Mouse (Mus musculus): Measurements from ENCODE around the gene Gnb3. TPM values are rescaled to one million over a fixed set of nuclear protein-coding genes. Genes with fewer than 3 reads are reported as not detected.
"Not testable (repeated sequence)": the region's sequence is repeated elsewhere in the genome, so short reads cannot be mapped to it uniquely, and the experiment has no call there.

Gene Gnb3
- polyA plus RNA-seq, 2 experiments from 2014 or later: 0.19 TPM; not detected in 1

DNA sequence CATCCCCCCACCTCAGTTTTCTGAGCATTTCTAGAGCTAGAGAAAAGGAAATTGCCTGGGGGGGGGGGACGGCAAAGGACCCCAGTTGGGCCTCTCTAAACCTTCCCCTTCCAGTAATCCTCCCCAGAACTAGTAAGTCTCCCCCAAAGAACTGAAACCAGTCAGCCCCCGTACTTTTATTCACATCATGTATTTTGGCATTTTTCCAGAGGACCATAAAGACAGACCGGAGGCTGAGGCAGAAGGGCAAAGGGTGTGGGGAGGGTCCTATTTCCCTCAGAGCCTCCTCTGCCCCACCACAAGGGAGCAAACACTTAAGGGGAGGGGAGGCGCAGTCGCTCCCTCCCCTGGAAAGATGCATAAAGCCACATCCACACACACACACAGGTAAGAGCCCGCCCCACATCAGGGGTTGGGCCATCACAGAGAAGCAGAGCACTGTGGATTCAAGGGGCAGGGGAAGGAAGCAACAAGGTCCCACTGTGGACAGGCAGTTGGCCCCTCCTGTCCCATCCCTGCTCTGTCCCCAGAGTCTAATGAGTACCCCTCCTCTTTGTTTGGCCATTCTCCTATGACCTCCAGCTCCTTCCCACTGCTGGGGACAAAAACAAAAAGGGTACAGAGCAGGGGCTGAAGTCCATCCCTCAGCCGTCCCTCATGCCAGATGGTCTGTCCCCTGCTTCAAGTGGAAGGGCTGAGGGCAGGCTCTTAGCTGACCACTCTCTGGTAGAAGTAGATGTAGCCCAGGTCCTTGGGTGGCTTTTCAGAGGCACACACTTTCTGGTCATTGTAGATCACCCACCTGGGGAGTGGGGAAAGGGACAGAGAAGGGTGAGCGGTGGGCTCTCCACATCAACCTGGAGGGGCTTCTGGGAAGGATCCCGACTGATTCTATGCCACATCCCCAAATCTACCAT is 25.0 kb downstream of the Gnb3 start:
- no peak for ATAC-seq

GRCm38 (mm10) chr6:124814448-124814847 is 25.6 kb downstream of the Gnb3 start:
- no peak for ATAC-seq

- ATAC-seq: peak; percentile 83
Measured at GRCm38 (mm10) chr6:124813933-124814332, 26.1 kb downstream of the Gnb3 start, which contains the start of gene Tpi1. Tpi1 (minus strand) TSS chr6:124814296.

DNA sequence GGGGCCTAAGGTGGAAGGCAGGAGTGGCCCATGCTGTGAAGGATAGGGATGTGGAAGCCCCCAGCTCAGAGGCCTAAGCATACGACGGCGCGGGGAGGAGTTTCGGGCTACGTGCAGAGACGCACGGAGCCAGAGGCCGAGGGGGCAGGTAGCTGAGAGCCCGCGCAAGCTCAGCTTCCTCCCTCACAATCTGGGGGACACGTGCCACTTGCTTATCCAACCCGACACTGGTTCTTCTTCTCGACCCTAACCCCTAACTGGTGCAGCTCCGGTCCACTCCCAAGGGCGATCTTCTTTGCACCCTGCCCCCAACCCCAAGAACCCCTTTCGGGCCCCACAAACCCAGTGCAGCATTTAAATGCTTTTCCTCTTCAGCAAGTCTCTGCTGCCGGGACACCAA is 26.6 kb downstream of the Gnb3 start:
- peak; percentile 75 for ATAC-seq

GRCm38 (mm10) chr6:124812848-124813247 is 27.2 kb downstream of the Gnb3 start:
- no peak for ATAC-seq

DNA sequence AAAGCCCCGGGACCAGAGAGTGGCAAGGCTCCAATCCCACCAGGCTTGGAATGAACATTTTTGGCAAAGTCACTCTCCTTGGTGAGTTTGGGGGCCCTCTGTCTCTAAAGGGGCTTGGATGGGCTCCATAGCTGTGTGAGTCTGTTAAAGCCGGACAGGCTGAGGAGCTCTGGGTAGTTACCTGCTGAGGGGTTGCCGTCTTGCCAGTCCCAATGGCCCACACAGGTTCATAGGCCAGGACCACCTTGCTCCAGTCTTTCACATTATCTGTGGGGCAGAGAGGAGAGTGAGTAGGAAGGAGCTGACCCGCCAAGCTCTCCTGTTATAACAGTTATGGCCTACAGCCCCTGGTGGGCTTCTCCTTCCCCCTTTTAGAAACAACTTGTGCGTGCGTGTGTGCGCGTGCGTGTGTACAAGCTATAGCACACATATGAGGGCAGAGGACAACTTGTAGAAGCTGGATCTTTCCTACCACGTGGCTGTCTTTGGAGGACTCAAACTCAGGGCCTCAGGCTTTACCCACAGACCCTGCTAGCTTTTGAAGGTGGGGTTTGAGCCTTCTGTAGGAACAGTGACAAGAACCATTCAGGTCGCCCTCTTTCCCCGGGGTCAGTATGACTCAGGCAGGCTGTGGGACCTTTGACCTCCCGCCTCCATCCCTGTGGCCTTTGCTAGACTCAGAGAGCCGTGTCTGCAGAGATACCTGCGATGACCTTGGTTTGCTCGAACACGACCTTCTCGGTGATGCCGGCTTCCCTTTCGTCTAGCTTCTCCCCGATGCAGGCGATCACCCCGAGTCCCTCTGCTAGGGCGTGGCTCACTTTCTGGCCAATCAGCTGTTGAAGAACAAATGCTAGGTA is 28.1 kb downstream of the Gnb3 start:
- no peak for ATAC-seq

DNA sequence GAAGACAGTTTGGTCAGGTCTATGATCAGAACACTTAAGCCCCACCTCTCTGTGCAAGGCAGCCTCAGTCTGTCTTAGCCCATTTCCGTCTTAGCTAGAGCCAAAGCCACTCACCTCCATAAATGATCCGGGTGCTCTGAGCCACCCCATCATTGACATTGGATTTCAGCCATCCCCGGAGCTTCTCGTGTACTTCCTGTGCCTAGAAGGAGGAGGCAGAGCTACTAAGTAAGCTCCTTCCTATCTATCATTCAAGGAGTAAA is 28.7 kb downstream of the Gnb3 start:
- ATAC-seq: no peak

- not testable (repeated sequence) for ATAC-seq
Measured at GRCm38 (mm10) chr6:124810566-124811402, 29.3 kb downstream of the Gnb3 start.

DNA sequence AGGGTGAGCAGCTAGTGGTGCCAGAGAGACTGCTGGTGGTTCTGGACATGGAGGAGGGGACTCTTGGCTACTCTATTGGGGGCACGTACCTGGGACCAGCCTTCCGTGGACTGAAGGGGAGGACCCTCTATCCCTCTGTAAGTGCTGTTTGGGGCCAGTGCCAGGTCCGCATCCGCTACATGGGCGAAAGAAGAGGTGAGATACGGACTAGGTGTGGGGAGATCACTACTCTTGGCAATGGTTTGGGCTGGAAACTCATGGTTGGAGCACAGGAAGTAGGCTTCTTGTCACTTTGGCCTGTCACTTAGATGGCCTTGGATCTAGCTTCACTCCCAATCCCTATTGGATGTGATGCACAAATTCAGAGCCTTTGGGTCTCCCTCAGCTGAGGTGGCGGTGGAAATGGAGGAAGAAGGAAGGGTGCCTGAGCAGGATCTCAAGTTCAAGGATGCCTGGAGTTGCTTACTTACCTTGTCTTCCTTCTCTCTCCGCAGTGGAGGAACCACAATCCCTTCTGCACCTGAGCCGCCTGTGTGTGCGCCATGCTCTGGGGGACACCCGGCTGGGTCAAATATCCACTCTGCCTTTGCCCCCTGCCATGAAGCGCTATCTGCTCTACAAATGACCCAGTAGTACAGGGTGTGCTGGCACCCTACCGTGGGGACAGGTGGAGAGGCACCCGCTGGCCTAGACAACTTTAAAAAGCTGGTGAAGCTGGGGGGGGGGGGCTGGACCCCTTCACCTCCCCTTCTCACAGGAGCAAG is 30.1 kb downstream of the Gnb3 start:
- no peak for ATAC-seq

DNA sequence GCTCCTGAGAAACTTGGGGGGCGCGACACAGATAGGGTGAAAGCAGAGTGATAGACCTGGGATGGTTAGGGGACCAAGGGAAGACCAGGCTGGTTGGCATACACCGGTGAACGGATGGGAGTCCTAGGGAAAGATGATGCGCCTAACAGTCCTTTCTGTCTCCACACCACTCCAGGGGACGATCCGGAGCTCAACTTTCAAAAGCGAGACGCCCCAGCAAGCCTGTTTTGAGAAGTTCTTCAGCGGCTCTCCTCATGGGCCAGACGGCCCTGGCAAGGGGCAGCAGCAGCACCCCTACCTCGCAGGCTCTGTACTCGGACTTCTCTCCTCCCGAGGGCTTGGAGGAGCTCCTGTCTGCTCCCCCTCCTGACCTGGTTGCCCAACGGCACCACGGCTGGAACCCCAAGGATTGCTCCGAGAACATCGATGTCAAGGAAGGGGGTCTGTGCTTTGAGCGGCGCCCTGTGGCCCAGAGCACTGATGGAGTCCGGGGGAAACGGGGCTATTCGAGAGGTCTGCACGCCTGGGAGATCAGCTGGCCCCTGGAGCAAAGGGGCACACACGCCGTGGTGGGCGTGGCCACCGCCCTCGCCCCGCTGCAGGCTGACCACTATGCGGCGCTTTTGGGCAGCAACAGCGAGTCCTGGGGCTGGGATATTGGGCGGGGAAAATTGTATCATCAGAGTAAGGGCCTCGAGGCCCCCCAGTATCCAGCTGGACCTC is 30.9 kb downstream of the Gnb3 start:
- ATAC-seq: no peak

DNA sequence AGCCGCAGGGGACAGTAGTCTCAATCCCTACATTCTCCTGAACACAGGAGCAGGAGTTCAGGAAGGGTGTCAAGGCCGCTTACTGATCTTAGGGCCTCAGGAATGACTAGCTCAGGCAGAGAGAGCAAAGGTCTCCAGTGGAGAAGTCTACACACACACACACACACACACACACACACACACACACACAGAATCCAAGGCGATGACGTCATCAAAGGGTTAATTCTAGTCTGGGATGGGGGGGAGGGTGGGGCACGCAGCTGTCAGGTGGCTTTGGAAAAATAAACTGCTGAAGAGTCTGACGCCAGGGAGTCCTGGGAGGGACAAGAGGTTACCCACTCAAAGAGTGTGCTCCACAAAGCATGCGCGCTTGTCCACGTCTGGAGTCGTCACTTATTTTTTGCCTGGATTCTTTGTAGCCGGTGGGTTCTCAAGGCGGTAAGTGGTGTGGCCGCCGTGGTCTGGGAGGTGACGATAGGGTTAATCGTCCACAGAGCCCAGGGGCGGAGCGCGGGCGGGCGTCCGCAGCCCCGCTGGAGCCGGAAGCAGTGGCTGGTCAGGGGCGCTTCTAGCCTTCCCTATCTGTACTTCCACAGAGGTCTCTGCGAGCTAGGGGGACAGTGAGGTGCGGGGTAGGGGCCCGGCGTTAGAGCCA is 31.6 kb downstream of the Gnb3 start, which contains the start of gene Spsb2:
TSS of gene Spsb2 (plus strand) at position 304 of the 655 bp plus-strand sequence.
- ATAC-seq: no peak

- no peak for ATAC-seq
Measured at GRCm38 (mm10) chr6:124807986-124808357, 32.1 kb downstream of the Gnb3 start.

DNA sequence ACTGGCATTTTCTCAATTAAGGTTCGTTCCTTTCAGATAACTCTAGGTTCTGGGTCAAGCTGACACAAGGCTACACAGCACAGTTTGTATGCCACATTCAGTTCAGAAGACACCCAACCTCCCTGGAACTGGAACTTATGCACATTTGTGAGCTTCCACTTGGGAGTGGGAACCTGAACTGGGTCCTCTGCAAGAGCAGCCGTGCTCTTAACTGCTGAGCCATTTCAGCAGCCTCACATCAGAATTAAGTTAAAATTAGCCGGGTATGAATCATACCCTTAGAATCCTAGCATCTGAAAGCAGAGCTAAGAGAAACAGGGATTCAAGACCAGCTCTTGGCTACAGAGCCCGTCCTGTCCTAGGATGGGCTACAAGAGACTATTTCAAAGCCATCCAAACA is 32.7 kb downstream of the Gnb3 start:
- no peak for ATAC-seq

GRCm38 (mm10) chr6:124806446-124807140 is 33.5 kb downstream of the Gnb3 start:
- no peak for ATAC-seq

DNA sequence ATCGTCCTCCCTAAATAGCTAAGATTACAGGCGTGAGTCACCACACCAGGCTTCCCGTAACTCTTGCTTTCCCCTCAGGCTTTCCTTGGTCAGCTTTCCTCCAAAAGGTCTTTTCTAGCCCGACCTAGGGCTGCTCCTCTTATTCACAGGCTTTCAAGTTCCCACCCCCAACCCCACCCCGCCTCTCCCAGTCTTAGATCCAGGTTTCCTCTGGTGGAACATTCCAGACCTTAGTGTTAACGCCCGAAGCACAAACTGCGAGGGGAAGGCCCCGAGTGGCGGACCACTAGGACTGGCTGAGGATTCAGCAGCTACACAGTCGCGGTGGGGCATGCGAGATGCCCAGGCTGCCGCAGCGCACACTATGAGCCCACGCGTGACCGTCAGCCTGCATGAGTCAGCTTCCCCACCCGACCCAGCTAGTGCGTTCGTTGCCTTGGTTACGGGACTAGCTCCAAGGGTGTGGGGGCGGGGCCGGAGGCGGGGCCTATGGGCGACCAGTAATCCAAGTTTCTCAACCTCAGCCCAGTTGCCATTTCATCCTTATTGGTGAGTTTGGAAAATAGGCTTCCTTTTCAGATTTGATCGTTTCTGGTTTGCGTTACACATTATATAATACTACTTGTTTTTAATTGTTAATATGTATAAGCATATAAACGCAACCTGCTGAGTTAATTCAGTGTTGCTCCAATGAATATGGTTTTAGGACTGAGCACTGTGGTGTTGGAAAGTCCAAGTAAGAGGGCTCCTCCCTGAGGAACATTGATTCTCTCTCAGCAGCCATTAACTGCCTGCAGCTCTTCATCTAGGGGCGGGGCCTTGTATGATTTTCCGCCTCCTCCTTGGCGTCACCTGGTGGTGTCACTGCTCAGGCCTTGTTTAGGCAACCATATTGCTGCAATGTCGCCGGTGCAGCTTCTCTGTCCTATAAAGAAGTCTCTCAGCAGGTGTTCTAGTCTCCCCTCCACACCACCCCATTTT is 34.4 kb downstream of the Gnb3 start:
- peak; percentile 75 for ATAC-seq

DNA sequence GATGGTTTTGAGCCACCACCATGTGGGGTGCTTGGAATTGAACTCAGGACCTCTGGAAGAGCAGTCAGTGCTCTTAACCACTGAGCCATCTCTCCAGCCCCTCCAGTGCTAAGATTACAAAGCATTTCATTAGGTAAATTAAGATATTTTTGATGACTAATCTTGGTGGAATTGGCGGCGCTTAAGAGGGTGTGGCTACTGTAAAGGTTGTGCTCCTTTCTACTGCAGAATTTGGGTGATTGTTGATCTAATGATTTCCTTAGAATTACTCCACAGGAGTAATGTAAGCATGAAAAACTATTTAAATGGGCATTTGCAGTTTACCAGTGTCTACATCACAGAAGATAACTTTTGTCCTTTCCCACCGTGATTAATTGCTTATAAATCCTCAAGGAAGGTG is 35.7 kb downstream of the Gnb3 start:
- no peak for ATAC-seq

DNA sequence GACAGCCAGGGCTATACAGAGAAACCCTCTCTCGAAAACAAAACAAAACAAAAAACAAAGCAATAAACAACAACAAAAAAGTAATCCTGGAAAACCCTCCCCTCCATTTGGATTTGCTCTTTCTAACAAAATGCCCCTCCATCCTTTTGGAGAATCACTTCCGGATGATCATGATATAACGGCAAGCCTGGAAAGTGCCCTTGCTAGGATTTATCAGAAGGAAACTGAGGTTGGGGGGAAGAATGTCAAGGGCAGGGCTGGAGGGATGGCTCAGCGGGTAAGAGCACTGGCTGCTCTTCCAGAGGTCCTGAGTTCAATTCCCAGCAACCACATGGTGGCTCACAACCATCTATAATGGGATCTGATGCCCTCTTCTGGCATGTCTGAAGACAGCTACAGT is 36.4 kb downstream of the Gnb3 start:
- not testable (repeated sequence) for ATAC-seq

- no peak for ATAC-seq
Measured at GRCm38 (mm10) chr6:124803061-124803460, 37.0 kb downstream of the Gnb3 start.

GRCm38 (mm10) chr6:124802400-124802799 is 37.7 kb downstream of the Gnb3 start:
- ATAC-seq: not testable (repeated sequence)
